Mouse (Mus musculus) liver, postnatal 0 days (tissue): ENCODE results near the gene Ccndbp1.

ENCODE experiments used
- CTCF ChIP-seq: sonication (generic); IDR thresholded peaks from 2 replicates; pipeline ENCODE4 v1.5.1; 2016; ENCODE audit warnings: antibody characterized with exemption, low read depth
- EP300 ChIP-seq: IDR thresholded peaks from 2 replicates; pipeline ENCODE4 v1.6.1; 2016; ENCODE audit warnings: antibody characterized with exemption, low read depth, mild to moderate bottlenecking

GRCm38 (mm10) chr2:120963110-120963509 is 45.1 kb upstream of the Ccndbp1 start:
- TF ChIP-seq CTCF = no peak
- TF ChIP-seq EP300 = no peak
